Mouse (Mus musculus): ENCODE measurements around the gene Kirrel.

DNA sequence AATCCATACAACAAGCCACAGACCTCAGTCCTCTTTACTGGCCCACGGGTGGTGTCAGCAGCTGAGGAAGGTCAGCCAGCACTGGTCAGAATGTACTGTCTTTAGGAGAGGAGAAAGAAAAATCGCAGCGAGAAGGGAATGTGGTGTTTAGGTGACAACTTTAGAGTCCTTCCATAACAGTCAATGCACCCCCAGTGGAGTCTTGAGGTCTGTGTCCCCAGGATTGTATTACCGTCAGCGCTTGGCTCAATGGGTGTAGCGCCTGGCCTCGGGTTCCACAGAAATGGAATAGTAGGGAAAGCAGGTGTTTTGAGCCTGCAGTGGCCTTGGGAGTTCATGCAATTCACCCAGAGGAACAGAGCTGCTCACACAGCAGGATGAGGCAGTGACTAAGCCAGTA lies 95.2 kb downstream of the Kirrel start:
- TF ChIP-seq FLI1 (IDR thresholded peaks at IDR 0.05; ENCODE audit: low read length): no peak
- TF ChIP-seq GATA1 (IDR thresholded peaks at IDR 0.05; ENCODE audit: borderline replicate concordance, low read length): no peak

All from megakaryocyte, embryonic 14.5 days (primary cell).